Mouse (Mus musculus): ENCODE results near the gene Snf8. TPM values are rescaled to one million over a fixed set of nuclear protein-coding genes. Genes with fewer than 3 reads are reported as not detected.
A peak's percentile ranks its signal among the peaks of the same experiment; 100 is the strongest.

The Snf8 gene
- polyA plus RNA-seq, 1 experiment from 2014 or later: 97.8 TPM

GRCm38 (mm10) chr11:96076221-96077105 lies 41.8 kb downstream of the Snf8 start:
- H3K27me3 ChIP-seq (replicated peaks; ENCODE audit: control insufficient read depth, insufficient read depth, low read length): no peaks in the 10 kb centered on the region
- 0 out of 2 replicates have a peak, but pooled peaks cover 4% of the 10 kb centered on the region for H3K36me3 ChIP-seq (ENCODE audit: control insufficient read depth, insufficient read depth, low read length)
- peak overlapping the region; percentile 67 for H3K27ac ChIP-seq (ENCODE audit: low read length)
- peak overlapping the region; percentile 50 for H3K9ac ChIP-seq (ENCODE audit: low read depth, low read length)
- no peak for ATAC-seq
- peak overlapping the region; percentile 37 for H3K4me3 ChIP-seq (ENCODE audit: low read length)
- peaks cover 6% of the 10 kb centered on the region; the same call in 1 of the 2 replicates for H3K4me1 ChIP-seq (ENCODE audit: control insufficient read depth, insufficient read depth, low read length)
- no peaks in the 10 kb centered on the region for H3K9me3 ChIP-seq (ENCODE audit: control insufficient read depth, low read length)
- WGBS: 68% methylated on average over 13 of the region's 13 CpGs
- peak overlapping the region; percentile 50 for H3K4me2 ChIP-seq (ENCODE audit: low read depth, low read length)

- no peak for ATAC-seq
- H3K36me3 ChIP-seq (ENCODE audit: control insufficient read depth, insufficient read depth, low read length): no peaks in the 10 kb centered on the region
Observed at GRCm38 (mm10) chr11:96080736-96081135, 46.1 kb downstream of the Snf8 start.

GRCm38 (mm10) chr11:96082682-96083081 lies 48.0 kb downstream of the Snf8 start:
- WGBS: 69% methylated on average over 3 of the region's 3 CpGs
- Histone ChIP-seq H3K27me3 (replicated peaks; ENCODE audit: control insufficient read depth, insufficient read depth, low read length) (no peaks in the 10 kb centered on the region; the same call in 1 of the 2 replicates), H3K4me1 (ENCODE audit: control insufficient read depth, insufficient read depth, low read length) (no peaks in the 10 kb centered on the region), H3K9me3 (ENCODE audit: control insufficient read depth, low read length) (no peaks in the 10 kb centered on the region), H3K4me2 (ENCODE audit: low read depth, low read length) (no peak overlapping the region), H3K36me3 (ENCODE audit: control insufficient read depth, insufficient read depth, low read length) (no peaks in the 10 kb centered on the region), H3K9ac (ENCODE audit: low read depth, low read length) (no peak overlapping the region), H3K27ac (ENCODE audit: low read length) (no peak overlapping the region), H3K4me3 (ENCODE audit: low read length) (no peak overlapping the region)
- ATAC-seq: no peak

More at GRCm38 (mm10) chr11:96080736-96081135, 46.1 kb downstream of the Snf8 start:
- Histone ChIP-seq H3K27ac (ENCODE audit: low read length) (no peak overlapping the region), H3K9ac (ENCODE audit: low read depth, low read length) (no peak overlapping the region), H3K4me2 (ENCODE audit: low read depth, low read length) (no peak overlapping the region), H3K9me3 (ENCODE audit: control insufficient read depth, low read length) (no peaks in the 10 kb centered on the region), H3K4me1 (ENCODE audit: control insufficient read depth, insufficient read depth, low read length) (no peaks in the 10 kb centered on the region), H3K4me3 (ENCODE audit: low read length) (no peak overlapping the region), H3K27me3 (replicated peaks; ENCODE audit: control insufficient read depth, insufficient read depth, low read length) (no peaks in the 10 kb centered on the region; the same call in 1 of the 2 replicates)
- 76% methylated on average over 5 of the region's 5 CpGs for WGBS

- 88% methylated on average over 6 of the region's 6 CpGs for WGBS
Observed at GRCm38 (mm10) chr11:96087981-96088380, 53.3 kb downstream of the Snf8 start.

GRCm38 (mm10) chr11:96091073-96091472 lies 56.4 kb downstream of the Snf8 start:
- H3K36me3 ChIP-seq (ENCODE audit: control insufficient read depth, insufficient read depth, low read length): no peaks in the 10 kb centered on the region
- no peaks in the 10 kb centered on the region for H3K27me3 ChIP-seq (replicated peaks; ENCODE audit: control insufficient read depth, insufficient read depth, low read length)
- no peak overlapping the region for H3K4me2 ChIP-seq (ENCODE audit: low read depth, low read length)
- ATAC-seq: no peak
- H3K9ac ChIP-seq (ENCODE audit: low read depth, low read length): no peak overlapping the region
- 68% methylated on average over 2 of the region's 2 CpGs for WGBS
- no peak overlapping the region for H3K27ac ChIP-seq (ENCODE audit: low read length)
- H3K4me3 ChIP-seq (ENCODE audit: low read length): no peak overlapping the region
- no peaks in the 10 kb centered on the region for H3K4me1 ChIP-seq (ENCODE audit: control insufficient read depth, insufficient read depth, low read length)
- no peaks in the 10 kb centered on the region for H3K9me3 ChIP-seq (ENCODE audit: control insufficient read depth, low read length)

More at GRCm38 (mm10) chr11:96087981-96088380, 53.3 kb downstream of the Snf8 start:
- Histone ChIP-seq H3K4me1 (ENCODE audit: control insufficient read depth, insufficient read depth, low read length) (no peaks in the 10 kb centered on the region), H3K36me3 (ENCODE audit: control insufficient read depth, insufficient read depth, low read length) (no peaks in the 10 kb centered on the region), H3K27me3 (replicated peaks; ENCODE audit: control insufficient read depth, insufficient read depth, low read length) (no peaks in the 10 kb centered on the region; the same call in 1 of the 2 replicates), H3K4me2 (ENCODE audit: low read depth, low read length) (no peak overlapping the region), H3K4me3 (ENCODE audit: low read length) (no peak overlapping the region), H3K9ac (ENCODE audit: low read depth, low read length) (no peak overlapping the region), H3K9me3 (ENCODE audit: control insufficient read depth, low read length) (no peaks in the 10 kb centered on the region), H3K27ac (ENCODE audit: low read length) (no peak overlapping the region)
- no peak for ATAC-seq

GRCm38 (mm10) chr11:96092674-96093291 lies 58.1 kb downstream of the Snf8 start:
- Histone ChIP-seq H3K36me3 (ENCODE audit: control insufficient read depth, insufficient read depth, low read length) (no peaks in the 10 kb centered on the region), H3K9ac (ENCODE audit: low read depth, low read length) (no peak overlapping the region), H3K4me1 (ENCODE audit: control insufficient read depth, insufficient read depth, low read length) (0 out of 2 replicates have a peak, but pooled peaks cover 2% of the 10 kb centered on the region), H3K27ac (ENCODE audit: low read length) (no peak overlapping the region), H3K27me3 (replicated peaks; ENCODE audit: control insufficient read depth, insufficient read depth, low read length) (no peaks in the 10 kb centered on the region), H3K4me3 (ENCODE audit: low read length) (no peak overlapping the region), H3K4me2 (ENCODE audit: low read depth, low read length) (no peak overlapping the region), H3K9me3 (ENCODE audit: control insufficient read depth, low read length) (no peaks in the 10 kb centered on the region)
- no peak for ATAC-seq
- WGBS: 48% methylated on average over 7 of the region's 7 CpGs

GRCm38 (mm10) chr11:96093361-96093760 lies 58.7 kb downstream of the Snf8 start:
- WGBS: 10% methylated on average over 3 of the region's 3 CpGs

More at GRCm38 (mm10) chr11:96093361-96093760, 58.7 kb downstream of the Snf8 start:
- 0 out of 2 replicates have a peak, but pooled peaks cover 6% of the 10 kb centered on the region for H3K4me1 ChIP-seq (ENCODE audit: control insufficient read depth, insufficient read depth, low read length)
- no peak overlapping the region for H3K4me2 ChIP-seq (ENCODE audit: low read depth, low read length)
- no peaks in the 10 kb centered on the region for H3K36me3 ChIP-seq (ENCODE audit: control insufficient read depth, insufficient read depth, low read length)
- no peak overlapping the region for H3K27ac ChIP-seq (ENCODE audit: low read length)
- no peak; the same call in 1 of the 2 replicates for ATAC-seq
- H3K4me3 ChIP-seq (ENCODE audit: low read length): no peak overlapping the region
- no peaks in the 10 kb centered on the region for H3K27me3 ChIP-seq (replicated peaks; ENCODE audit: control insufficient read depth, insufficient read depth, low read length)
- H3K9ac ChIP-seq (ENCODE audit: low read depth, low read length): no peak overlapping the region
- H3K9me3 ChIP-seq (ENCODE audit: control insufficient read depth, low read length): no peaks in the 10 kb centered on the region

Other genes with a start within 250 kb of the Snf8 start
- 0.43 and 0.51 TPM in 2 replicates for gene Phospho1, start 210.4 kb upstream of the Snf8 start, polyA plus RNA-seq (2015; fragmentation: Nextera tagmentation; extraction: Ambion mirVana)
- 17.3 and 17.4 TPM in 2 replicates for gene Gngt2, start 197.7 kb upstream of the Snf8 start, polyA plus RNA-seq (2015; fragmentation: Nextera tagmentation; extraction: Ambion mirVana)
- 8.7 and 10.3 TPM in 2 replicates for gene Abi3, start 192.4 kb upstream of the Snf8 start, polyA plus RNA-seq (2015; fragmentation: Nextera tagmentation; extraction: Ambion mirVana)
- 41.8 and 44.3 TPM in 2 replicates for gene B4galnt2, start 120.0 kb upstream of the Snf8 start, polyA plus RNA-seq (2015; fragmentation: Nextera tagmentation; extraction: Ambion mirVana)
- gene Igf2bp1, start 28.9 kb upstream of the Snf8 start, polyA plus RNA-seq (2015; fragmentation: Nextera tagmentation; extraction: Ambion mirVana): 38.5 and 41.0 TPM in 2 replicates
- 19.9 and 21.5 TPM in 2 replicates for gene Gip, start 10.3 kb upstream of the Snf8 start, polyA plus RNA-seq (2015; fragmentation: Nextera tagmentation; extraction: Ambion mirVana)
- gene Ube2z, start 30.5 kb downstream of the Snf8 start, polyA plus RNA-seq (2015; fragmentation: Nextera tagmentation; extraction: Ambion mirVana): 31.5 and 32.0 TPM in 2 replicates
- gene Atp5g1, start 40.8 kb downstream of the Snf8 start, polyA plus RNA-seq (2015; fragmentation: Nextera tagmentation; extraction: Ambion mirVana): 1,152 and 1,154 TPM in 2 replicates
- gene Calcoco2, start 77.1 kb downstream of the Snf8 start, polyA plus RNA-seq (2015; fragmentation: Nextera tagmentation; extraction: Ambion mirVana): 0.10 TPM in 2 replicates
- gene Ttll6, start 98.9 kb downstream of the Snf8 start, polyA plus RNA-seq (2015; fragmentation: Nextera tagmentation; extraction: Ambion mirVana): 0.27 and 0.51 TPM in 2 replicates
- gene Hoxb13, start 159.4 kb downstream of the Snf8 start, polyA plus RNA-seq (2015; fragmentation: Nextera tagmentation; extraction: Ambion mirVana): 1.9 and 5.1 TPM in 2 replicates
- 0.99 and 1.2 TPM in 2 replicates for gene Hoxb9, start 236.6 kb downstream of the Snf8 start, polyA plus RNA-seq (2015; fragmentation: Nextera tagmentation; extraction: Ambion mirVana)
- 0.71 and 0.97 TPM in 2 replicates for gene Hoxb8, start 247.0 kb downstream of the Snf8 start, polyA plus RNA-seq (2015; fragmentation: Nextera tagmentation; extraction: Ambion mirVana)